Mouse (Mus musculus): ENCODE data around the gene Arv1. TPM values are rescaled to one million over a fixed set of nuclear protein-coding genes. Genes with fewer than 3 reads are reported as not detected.

The Arv1 gene
- polyA plus RNA-seq, 1 experiment from 2014 or later, result 27.3 TPM

Other genes starting within 250 kb of the Arv1 start
- 38.7 and 38.9 TPM in 2 replicates for gene Cog2, start 201.4 kb upstream of the Arv1 start, polyA plus RNA-seq (2014; fragmentation: Nextera tagmentation; extraction: Ambion mirVana)
- gene Agt, start 152.4 kb upstream of the Arv1 start, polyA plus RNA-seq (2014; fragmentation: Nextera tagmentation; extraction: Ambion mirVana), result not detected in 2 replicates
- gene Capn9, start 146.0 kb upstream of the Arv1 start, polyA plus RNA-seq (2014; fragmentation: Nextera tagmentation; extraction: Ambion mirVana), result not detected in 2 replicates
- 28.2 and 30.4 TPM in 2 replicates for gene 2310022B05Rik, start 58.8 kb upstream of the Arv1 start, polyA plus RNA-seq (2014; fragmentation: Nextera tagmentation; extraction: Ambion mirVana)
- gene Ttc13, start 156 bp upstream of the Arv1 start, polyA plus RNA-seq (2014; fragmentation: Nextera tagmentation; extraction: Ambion mirVana), result 49.5 and 53.9 TPM in 2 replicates
- gene Fam89a, start 29.7 kb downstream of the Arv1 start, polyA plus RNA-seq (2014; fragmentation: Nextera tagmentation; extraction: Ambion mirVana), result 3.7 and 4.5 TPM in 2 replicates
- gene Trim67, start 71.0 kb downstream of the Arv1 start, polyA plus RNA-seq (2014; fragmentation: Nextera tagmentation; extraction: Ambion mirVana), result 0.01 TPM in 1 of 2 replicates, not detected in the other
- gene Gnpat, start 140.9 kb downstream of the Arv1 start, polyA plus RNA-seq (2014; fragmentation: Nextera tagmentation; extraction: Ambion mirVana), result 121 and 128 TPM in 2 replicates
- gene 2810004N23Rik, start 141.0 kb downstream of the Arv1 start, polyA plus RNA-seq (2014; fragmentation: Nextera tagmentation; extraction: Ambion mirVana), result 58.4 and 58.9 TPM in 2 replicates
- 7.0 and 8.1 TPM in 2 replicates for gene Exoc8, start 175.6 kb downstream of the Arv1 start, polyA plus RNA-seq (2014; fragmentation: Nextera tagmentation; extraction: Ambion mirVana)
- 8.9 and 9.3 TPM in 2 replicates for gene Sprtn, start 175.7 kb downstream of the Arv1 start, polyA plus RNA-seq (2014; fragmentation: Nextera tagmentation; extraction: Ambion mirVana)
- 15.1 and 15.3 TPM in 2 replicates for gene Egln1, start 227.2 kb downstream of the Arv1 start, polyA plus RNA-seq (2014; fragmentation: Nextera tagmentation; extraction: Ambion mirVana)

Measured in limb, embryonic 11.5 days (tissue).